Mouse (Mus musculus): ENCODE measurements around the gene Itgb2l. TPM values are rescaled to one million over a fixed set of nuclear protein-coding genes. Genes with fewer than 3 reads are reported as not detected.

The Itgb2l gene
- polyA plus RNA-seq, 1 experiment from 2014 or later, result not detected

DNA sequence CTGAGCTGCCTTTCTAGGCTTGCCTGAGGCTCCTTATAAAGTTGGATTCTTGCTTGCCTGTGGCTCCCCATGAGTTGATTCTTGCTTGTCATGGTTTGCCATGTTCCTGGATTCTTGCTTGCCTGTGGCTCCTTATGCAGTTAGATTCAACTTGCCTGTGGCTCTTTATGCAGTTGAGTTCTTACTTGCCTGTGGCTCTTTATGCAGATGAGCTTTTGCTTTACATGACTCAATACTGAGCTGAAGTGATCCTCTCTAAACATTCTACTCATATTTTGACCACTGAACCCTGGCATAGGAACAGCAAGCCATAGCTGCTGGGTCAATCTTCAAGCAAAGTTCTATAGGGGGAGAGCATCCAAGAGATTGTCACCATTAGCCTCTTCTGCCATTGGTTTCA lies 58.7 kb downstream of the Itgb2l start:
- Histone ChIP-seq H3K36me3 (ENCODE audit: control insufficient read depth, insufficient read depth, low read length) (no peaks in the 10 kb centered on the region), H3K4me1 (ENCODE audit: control insufficient read depth, insufficient read depth, low read length) (no peaks in the 10 kb centered on the region), H3K27ac (replicated peaks; ENCODE audit: low read depth, low read length) (no peak overlapping the region), H3K9ac (replicated peaks; ENCODE audit: low read length) (no peak overlapping the region), H3K27me3 (ENCODE audit: control insufficient read depth, insufficient read depth, low read length) (no peaks in the 10 kb centered on the region), H3K4me3 (replicated peaks; ENCODE audit: low read depth, low read length) (no peak overlapping the region), H3K9me3 (ENCODE audit: control insufficient read depth, low read length) (no peaks in the 10 kb centered on the region), H3K4me2 (ENCODE audit: low read length) (no peak overlapping the region)
- ATAC-seq (ENCODE audit: low FRiP score, low TSS enrichment) (no peak), DNase-seq (no peak)

DNA sequence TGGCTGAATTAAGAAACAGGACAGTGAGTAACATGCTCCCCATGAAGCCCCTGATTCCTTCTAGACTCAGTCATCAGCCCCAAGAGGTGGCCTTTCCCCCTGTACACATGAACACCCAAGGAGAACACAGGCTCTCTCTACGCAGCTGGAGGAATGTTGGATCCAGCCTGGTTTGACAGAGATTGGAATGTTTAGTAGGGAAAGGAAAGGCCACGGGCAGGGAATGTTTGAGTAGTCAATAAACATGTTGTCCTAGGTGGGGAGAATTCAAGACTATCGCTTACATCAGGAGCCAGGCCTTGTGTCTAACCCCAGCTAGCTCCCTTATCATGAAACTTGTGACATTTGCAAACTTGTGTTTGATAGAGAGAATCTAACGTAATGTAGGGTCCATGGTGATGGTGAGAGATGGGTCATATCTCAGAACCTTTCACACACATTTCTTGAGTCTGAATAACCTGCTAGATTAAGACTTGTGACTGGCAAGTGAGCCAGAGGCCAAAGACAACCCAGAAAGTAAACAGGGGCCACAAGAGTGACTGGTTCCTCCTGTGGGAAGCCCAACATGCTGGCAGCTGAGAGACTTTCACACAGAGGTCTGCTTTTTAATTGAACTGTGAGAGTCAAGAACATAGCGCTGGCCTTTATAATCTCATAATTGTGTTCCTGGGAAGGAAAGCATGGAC lies 60.8 kb downstream of the Itgb2l start:
- 88% methylated on average over 5 of the region's 5 CpGs for WGBS
- Histone ChIP-seq H3K27ac (replicated peaks; ENCODE audit: low read depth, low read length) (no peak overlapping the region), H3K27me3 (ENCODE audit: control insufficient read depth, insufficient read depth, low read length) (no peaks in the 10 kb centered on the region), H3K4me2 (ENCODE audit: low read length) (no peak overlapping the region), H3K9ac (replicated peaks; ENCODE audit: low read length) (no peak overlapping the region), H3K4me1 (ENCODE audit: control insufficient read depth, insufficient read depth, low read length) (no peaks in the 10 kb centered on the region), H3K9me3 (ENCODE audit: control insufficient read depth, low read length) (no peaks in the 10 kb centered on the region), H3K4me3 (replicated peaks; ENCODE audit: low read depth, low read length) (no peak overlapping the region), H3K36me3 (ENCODE audit: control insufficient read depth, insufficient read depth, low read length) (no peaks in the 10 kb centered on the region)
- DNase-seq (no peak), ATAC-seq (ENCODE audit: low FRiP score, low TSS enrichment) (no peak)

DNA sequence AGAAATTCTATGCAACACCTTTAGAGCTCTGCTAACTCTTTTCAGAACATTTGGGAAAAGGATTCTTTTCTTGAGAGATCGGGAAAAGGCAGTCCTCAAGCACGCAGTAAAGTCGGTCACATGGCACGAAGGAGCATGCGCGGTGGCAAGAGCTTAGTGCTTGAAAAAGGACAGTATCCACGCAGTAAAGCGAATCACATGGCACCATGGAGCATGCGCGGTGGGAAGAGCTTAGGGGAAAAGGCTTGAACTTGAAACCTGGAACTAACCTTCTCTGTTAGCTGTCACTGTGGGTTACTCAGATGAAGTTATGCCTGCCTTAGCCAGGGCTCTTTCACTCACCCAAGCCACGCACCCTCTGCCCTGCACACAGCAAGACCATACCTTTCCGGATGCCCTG lies 62.0 kb downstream of the Itgb2l start:
- H3K4me2 ChIP-seq (ENCODE audit: low read length), result no peak overlapping the region
- H3K4me3 ChIP-seq (replicated peaks; ENCODE audit: low read depth, low read length), result no peak overlapping the region
- H3K4me1 ChIP-seq (ENCODE audit: control insufficient read depth, insufficient read depth, low read length), result no peaks in the 10 kb centered on the region
- H3K9me3 ChIP-seq (ENCODE audit: control insufficient read depth, low read length), result no peaks in the 10 kb centered on the region
- 91% methylated on average over 12 of the region's 12 CpGs for WGBS
- H3K27me3 ChIP-seq (ENCODE audit: control insufficient read depth, insufficient read depth, low read length), result no peaks in the 10 kb centered on the region
- ATAC-seq (ENCODE audit: low FRiP score, low TSS enrichment) (no peak), DNase-seq (no peak)
- H3K36me3 ChIP-seq (ENCODE audit: control insufficient read depth, insufficient read depth, low read length), result no peaks in the 10 kb centered on the region
- H3K9ac ChIP-seq (replicated peaks; ENCODE audit: low read length), result no peak overlapping the region
- no peak overlapping the region for H3K27ac ChIP-seq (replicated peaks; ENCODE audit: low read depth, low read length)

DNA sequence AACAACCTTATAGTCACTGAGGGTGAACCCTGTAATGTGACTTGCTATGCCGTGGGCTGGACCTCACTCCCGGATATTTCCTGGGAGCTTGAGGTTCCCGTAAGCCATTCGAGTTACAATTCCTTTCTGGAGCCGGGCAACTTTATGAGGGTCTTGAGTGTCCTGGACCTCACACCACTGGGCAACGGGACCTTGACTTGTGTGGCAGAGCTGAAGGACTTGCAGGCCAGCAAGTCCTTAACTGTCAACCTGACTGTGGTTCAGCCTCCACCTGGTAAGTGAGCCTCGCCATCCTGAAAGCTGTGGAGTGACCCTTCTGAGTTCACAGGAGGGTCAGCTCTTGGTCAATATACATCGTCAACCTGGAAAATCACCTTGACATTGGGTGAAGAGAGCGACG lies 65.3 kb downstream of the Itgb2l start:
- Histone ChIP-seq H3K27me3 (ENCODE audit: control insufficient read depth, insufficient read depth, low read length) (no peaks in the 10 kb centered on the region), H3K36me3 (ENCODE audit: control insufficient read depth, insufficient read depth, low read length) (no peaks in the 10 kb centered on the region), H3K27ac (replicated peaks; ENCODE audit: low read depth, low read length) (no peak overlapping the region), H3K4me3 (replicated peaks; ENCODE audit: low read depth, low read length) (no peak overlapping the region), H3K9ac (replicated peaks; ENCODE audit: low read length) (no peak overlapping the region), H3K4me1 (ENCODE audit: control insufficient read depth, insufficient read depth, low read length) (no peaks in the 10 kb centered on the region), H3K9me3 (ENCODE audit: control insufficient read depth, low read length) (no peaks in the 10 kb centered on the region), H3K4me2 (ENCODE audit: low read length) (no peak overlapping the region)
- no peak for ATAC-seq (ENCODE audit: low FRiP score, low TSS enrichment)
- no peak for DNase-seq
- WGBS, result 92% methylated on average over 10 of the region's 10 CpGs

DNA sequence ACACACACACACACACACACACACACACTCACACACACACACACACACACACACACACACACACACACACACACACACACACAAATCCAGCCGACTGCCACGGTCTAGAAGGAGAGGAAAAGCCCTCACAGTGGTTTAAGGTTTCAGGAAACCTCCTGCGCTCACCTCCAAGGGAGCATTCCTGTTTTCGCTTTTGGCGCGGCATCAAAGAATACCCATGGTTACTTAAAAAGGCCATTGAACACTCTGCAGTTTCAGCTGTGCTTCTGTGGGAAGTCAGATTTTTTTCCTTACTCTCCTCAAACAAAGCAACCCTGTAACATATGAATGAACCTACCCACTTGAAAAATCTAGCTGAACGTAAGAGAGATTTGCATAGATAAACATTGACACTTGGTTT lies 67.1 kb downstream of the Itgb2l start:
- no peak overlapping the region for H3K27ac ChIP-seq (replicated peaks; ENCODE audit: low read depth, low read length)
- ATAC-seq (ENCODE audit: low FRiP score, low TSS enrichment), result no peak
- no peaks in the 10 kb centered on the region for H3K4me1 ChIP-seq (ENCODE audit: control insufficient read depth, insufficient read depth, low read length)
- peak; percentile 72 for DNase-seq
- WGBS, result 31% methylated on average over 7 of the region's 7 CpGs
- no peaks in the 10 kb centered on the region for H3K36me3 ChIP-seq (ENCODE audit: control insufficient read depth, insufficient read depth, low read length)
- H3K4me3 ChIP-seq (replicated peaks; ENCODE audit: low read depth, low read length), result no peak overlapping the region
- no peaks in the 10 kb centered on the region for H3K27me3 ChIP-seq (ENCODE audit: control insufficient read depth, insufficient read depth, low read length)
- no peaks in the 10 kb centered on the region for H3K9me3 ChIP-seq (ENCODE audit: control insufficient read depth, low read length)
- H3K4me2 ChIP-seq (ENCODE audit: low read length), result no peak overlapping the region
- H3K9ac ChIP-seq (replicated peaks; ENCODE audit: low read length), result no peak overlapping the region

DNA sequence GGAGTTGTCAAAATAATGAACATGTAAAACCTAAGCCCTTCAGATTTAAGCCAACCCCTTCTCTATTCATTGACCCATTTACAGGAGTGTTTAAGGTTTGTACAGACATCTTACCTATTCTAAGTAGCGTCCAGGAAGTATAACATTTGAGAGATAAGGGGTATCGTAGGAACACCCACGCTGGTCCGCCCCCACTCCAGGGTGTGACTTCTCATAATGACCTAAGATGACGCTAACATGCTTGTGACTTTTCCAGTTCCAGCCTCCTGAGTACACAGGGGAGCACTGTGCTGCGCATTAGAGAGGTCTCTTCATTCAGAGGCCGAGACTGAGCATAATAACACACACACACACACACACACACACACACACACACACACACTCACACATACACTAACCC lies 67.9 kb downstream of the Itgb2l start:
- H3K4me3 ChIP-seq (replicated peaks; ENCODE audit: low read depth, low read length), result no peak overlapping the region
- no peaks in the 10 kb centered on the region for H3K4me1 ChIP-seq (ENCODE audit: control insufficient read depth, insufficient read depth, low read length)
- no peaks in the 10 kb centered on the region for H3K9me3 ChIP-seq (ENCODE audit: control insufficient read depth, low read length)
- DNase-seq (no peak), ATAC-seq (ENCODE audit: low FRiP score, low TSS enrichment) (no peak)
- no peak overlapping the region for H3K4me2 ChIP-seq (ENCODE audit: low read length)
- H3K9ac ChIP-seq (replicated peaks; ENCODE audit: low read length), result no peak overlapping the region
- no peaks in the 10 kb centered on the region for H3K36me3 ChIP-seq (ENCODE audit: control insufficient read depth, insufficient read depth, low read length)
- H3K27me3 ChIP-seq (ENCODE audit: control insufficient read depth, insufficient read depth, low read length), result no peaks in the 10 kb centered on the region
- H3K27ac ChIP-seq (replicated peaks; ENCODE audit: low read depth, low read length), result no peak overlapping the region
- whole genome bisulfite sequencing, result 92% methylated on average over 7 of the region's 7 CpGs

DNA sequence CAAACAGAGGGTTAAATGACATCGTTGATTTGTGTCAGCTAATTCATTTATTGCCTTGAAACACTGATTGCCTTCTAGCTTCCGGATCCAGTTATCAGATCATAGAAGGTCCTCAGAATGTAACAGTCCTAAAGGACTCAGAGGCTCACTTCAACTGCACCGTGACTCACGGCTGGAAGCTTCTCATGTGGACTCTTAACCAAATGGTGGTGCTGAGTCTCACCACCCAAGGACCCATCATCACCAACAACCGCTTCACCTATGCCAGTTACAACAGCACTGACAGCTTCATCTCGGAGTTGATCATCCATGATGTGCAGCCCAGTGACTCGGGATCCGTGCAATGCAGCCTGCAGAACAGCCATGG lies 70.7 kb downstream of the Itgb2l start:
- Histone ChIP-seq H3K27me3 (ENCODE audit: control insufficient read depth, insufficient read depth, low read length) (no peaks in the 10 kb centered on the region), H3K27ac (replicated peaks; ENCODE audit: low read depth, low read length) (no peak overlapping the region), H3K9me3 (ENCODE audit: control insufficient read depth, low read length) (no peaks in the 10 kb centered on the region), H3K4me2 (ENCODE audit: low read length) (no peak overlapping the region), H3K9ac (replicated peaks; ENCODE audit: low read length) (no peak overlapping the region), H3K4me1 (ENCODE audit: control insufficient read depth, insufficient read depth, low read length) (no peaks in the 10 kb centered on the region), H3K4me3 (replicated peaks; ENCODE audit: low read depth, low read length) (no peak overlapping the region), H3K36me3 (ENCODE audit: control insufficient read depth, insufficient read depth, low read length) (no peaks in the 10 kb centered on the region)
- 84% methylated on average over 8 of the region's 8 CpGs for WGBS
- ATAC-seq (ENCODE audit: low FRiP score, low TSS enrichment), result no peak
- no peak for DNase-seq

Other genes with a start within 250 kb of the Itgb2l start
- gene Sh3bgr, start 243.2 kb downstream of the Itgb2l start, polyA plus RNA-seq (2014; fragmentation: Nextera tagmentation; extraction: Ambion mirVana), result 1.6 and 2.1 TPM in 2 replicates
- 3.2 and 3.6 TPM in 2 replicates for gene B3galt5, start 207.8 kb downstream of the Itgb2l start, polyA plus RNA-seq (2014; fragmentation: Nextera tagmentation; extraction: Ambion mirVana)
- gene Pcp4, start 24.0 kb upstream of the Itgb2l start, polyA plus RNA-seq (2014; fragmentation: Nextera tagmentation; extraction: Ambion mirVana), result 390 and 565 TPM in 2 replicates

All from midbrain, embryonic 14.5 days (tissue).